Mouse (Mus musculus) frontal cortex, adult (tissue): ENCODE data around the gene Onecut1.

ENCODE experiments used
- ATAC-seq: cut with Nextera tagmentation; 2 replicates; pipeline ENCODE4 v1.9.2; 2017; ENCODE audit warnings: mild to moderate bottlenecking, moderate library complexity, mixed read lengths; ENCODE audit not compliant: low TSS enrichment

Onecut1 gene

DNA sequence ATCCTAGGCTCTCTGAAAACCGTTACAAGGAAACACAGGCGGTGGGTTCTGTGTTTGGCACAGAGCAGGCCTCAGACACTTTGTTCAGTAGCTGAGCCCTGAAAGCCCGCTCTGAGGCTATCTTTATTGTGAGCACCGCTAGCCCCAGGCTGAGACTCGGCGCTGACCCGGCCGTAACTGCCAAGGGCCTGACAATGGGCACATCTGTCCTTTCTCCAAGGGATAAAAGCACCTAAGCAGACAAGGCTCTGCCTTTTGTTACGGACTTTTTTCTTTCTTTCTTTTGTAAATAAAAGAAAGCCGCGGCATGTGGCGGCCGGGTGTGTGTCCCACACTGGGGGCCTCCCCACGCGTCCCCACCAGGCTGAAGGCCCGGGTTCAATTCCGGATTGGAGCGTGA is 1.3 kb upstream of the Onecut1 start:
- no peak for ATAC-seq

DNA sequence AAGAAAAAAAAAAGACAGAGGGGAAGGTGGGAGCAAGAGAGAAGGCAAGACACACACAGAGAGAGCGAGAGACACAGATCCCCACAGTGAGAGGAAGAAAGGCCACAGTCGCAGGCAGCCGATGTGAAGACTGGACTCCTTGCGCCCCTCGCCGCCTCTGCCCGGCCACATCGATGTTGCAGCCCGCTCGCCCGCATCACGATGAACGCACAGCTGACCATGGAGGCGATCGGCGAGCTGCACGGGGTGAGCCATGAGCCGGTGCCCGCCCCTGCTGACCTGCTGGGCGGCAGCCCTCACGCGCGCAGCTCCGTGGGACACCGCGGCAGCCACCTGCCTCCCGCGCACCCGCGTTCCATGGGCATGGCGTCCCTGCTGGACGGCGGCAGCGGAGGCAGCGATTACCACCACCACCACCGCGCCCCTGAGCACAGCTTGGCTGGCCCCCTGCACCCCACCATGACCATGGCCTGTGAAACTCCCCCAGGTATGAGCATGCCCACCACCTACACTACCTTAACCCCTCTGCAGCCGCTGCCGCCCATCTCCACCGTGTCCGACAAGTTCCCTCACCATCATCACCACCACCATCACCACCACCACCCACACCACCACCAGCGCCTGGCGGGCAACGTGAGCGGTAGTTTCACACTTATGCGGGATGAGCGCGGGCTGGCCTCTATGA is 517 bp downstream of the Onecut1 start:
- no peak for ATAC-seq

GRCm38 (mm10) chr9:74862783-74863654 is 1.3 kb downstream of the Onecut1 start:
- ATAC-seq = no peak

- ATAC-seq = no peak
These were observed 2.1 kb downstream of the Onecut1 start for GRCm38 (mm10) chr9:74863655-74864443.

DNA sequence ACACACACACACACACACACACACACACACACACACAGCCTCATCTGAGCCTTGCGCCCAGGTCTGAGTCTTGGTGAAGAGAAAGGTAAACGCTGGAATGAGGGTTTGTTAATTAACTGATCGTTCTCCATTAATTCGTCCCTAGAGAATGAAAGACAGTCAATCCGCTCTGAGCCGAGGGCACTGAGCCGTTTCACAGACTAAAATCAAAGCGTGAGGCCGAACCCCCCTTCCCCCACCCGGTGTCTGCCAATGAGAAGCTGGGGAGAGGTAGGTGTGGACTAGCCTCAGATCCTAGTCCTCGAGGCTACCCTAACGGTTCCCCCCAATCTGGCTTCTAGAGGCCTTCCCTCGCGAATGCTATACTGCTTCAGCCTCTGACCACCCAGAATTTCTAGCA is 2.8 kb downstream of the Onecut1 start:
- no peak for ATAC-seq

- no peak for ATAC-seq
These were observed 5.0 kb downstream of the Onecut1 start for GRCm38 (mm10) chr9:74866596-74867313.

DNA sequence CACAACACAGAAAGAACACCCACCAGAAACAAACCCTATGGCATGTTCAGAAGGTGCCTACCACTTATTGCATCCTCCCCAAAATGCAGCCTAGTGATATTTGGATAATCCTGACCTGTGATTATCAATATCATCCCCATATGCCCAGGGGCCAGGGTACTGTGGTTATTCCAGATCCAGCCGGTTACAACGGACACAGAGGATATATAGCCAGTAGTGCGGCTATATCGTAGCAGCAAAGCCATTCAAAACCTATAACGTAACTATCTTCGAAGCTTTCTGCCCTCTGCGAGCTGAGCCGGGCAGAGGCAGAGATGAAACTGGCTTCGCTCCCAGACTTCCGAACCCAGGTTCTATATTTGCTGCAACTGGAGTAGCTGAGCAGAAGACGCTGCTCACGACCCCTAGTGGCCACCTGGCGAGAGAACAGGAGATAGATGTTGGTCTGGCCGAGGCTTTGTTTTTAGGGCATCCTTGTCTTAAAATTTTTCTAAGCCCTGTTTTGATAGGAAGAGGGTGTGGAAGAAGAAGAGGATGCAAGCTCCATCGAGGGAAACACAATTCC is 6.0 kb downstream of the Onecut1 start:
- ATAC-seq = peak; percentile 91

DNA sequence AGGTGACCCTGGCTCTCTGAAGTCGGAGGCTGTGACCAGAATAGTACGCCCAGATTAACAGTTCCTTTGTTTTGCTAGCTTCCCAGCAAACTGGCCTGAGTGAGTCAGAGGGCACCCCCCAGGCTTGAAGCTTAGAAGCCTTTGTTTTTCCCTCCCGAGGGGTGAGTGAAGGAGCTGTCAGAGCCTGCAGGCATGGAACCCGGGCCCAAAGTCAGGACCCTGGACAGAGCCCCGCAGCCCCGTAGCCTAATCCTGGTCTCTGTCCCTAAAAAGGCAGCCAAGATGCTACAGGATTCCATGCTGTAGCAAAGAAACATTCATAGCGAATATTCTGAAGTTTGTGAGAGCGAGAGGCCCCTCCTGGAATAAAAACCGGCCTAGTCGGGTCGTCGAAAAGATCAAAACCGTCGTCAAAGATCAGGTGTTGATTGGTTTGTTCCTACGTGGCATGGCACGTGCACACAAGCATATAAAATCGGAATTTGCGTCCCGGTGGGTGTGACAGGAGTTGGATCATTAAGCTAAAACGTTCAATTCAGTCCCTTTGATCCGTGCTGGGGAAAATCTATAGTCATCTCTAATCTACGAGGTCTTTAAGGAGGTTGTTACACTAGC is 6.7 kb downstream of the Onecut1 start:
- ATAC-seq = no peak

DNA sequence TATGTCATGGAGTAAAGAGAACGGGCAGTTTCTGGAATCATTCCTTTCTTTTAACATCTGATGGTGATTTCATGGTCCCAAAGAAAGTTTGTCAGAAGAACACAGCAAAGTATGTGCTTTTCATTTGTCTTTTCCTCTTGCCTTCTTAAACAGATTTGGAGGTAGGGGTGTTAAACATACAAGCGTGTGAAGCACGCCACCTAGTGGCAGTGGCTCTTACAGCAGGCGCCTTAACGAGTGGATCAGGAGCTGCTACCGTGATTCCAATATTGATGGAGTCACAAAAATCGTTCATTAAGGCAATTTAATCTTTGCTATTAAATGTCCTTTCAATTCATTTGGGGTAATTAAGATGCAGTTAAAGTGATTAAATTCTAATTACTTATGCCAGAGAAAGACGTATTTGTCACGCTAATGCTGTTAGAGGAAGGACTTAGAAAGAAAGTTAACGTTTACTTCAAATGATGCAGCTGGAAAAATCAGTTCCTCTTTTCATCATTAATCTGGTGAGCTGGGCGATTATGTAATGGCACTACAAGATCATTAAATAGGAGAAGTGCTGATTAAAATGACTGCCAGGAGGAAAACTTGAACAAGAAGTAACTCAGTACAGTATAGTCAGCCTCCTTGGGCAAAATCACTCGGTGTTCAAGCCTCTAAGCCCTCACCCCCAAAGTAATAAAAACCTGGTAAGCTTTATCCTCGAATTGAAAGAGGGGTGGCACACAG is 9.4 kb downstream of the Onecut1 start:
- ATAC-seq = peak; percentile 79

DNA sequence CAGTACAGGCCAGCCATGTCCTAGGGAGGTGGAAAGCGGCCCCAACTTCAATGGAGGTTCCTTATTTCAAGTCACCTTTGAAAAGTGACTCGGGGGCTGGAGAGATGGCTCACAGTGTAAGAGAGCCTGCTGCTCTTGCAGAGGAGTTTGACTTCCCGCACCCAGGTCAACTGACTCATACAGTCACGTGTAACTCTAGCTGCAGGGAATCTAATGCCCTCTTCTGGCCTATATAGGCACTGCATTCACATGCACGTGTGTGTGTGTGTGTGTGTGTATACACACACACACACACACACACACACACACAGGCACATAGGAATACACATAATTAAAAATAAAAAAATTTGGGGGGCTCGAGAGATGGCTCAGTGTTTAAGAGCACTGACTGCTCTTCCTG is 14.6 kb downstream of the Onecut1 start:
- no peak for ATAC-seq

DNA sequence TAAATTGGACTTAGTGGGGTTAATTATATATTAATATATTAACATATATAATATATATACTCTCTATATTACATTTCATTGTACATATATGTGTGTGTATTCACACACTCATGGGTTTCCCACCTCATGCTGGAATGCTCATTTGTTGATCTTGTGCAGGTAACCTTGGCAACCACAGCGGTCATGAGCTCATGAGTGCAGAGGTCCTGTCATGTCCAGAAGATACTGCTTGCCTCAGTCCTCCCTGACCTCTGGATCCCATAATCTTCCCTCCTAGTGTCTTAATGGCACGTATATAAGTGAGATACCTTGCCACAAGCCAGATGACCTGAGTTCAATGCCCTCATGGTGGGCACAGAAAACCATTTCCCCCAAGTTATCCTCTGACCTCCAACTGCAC is 16.0 kb downstream of the Onecut1 start:
- ATAC-seq = no peak

- no peak for ATAC-seq
These were observed 26.1 kb downstream of the Onecut1 start for GRCm38 (mm10) chr9:74887866-74888265.

DNA sequence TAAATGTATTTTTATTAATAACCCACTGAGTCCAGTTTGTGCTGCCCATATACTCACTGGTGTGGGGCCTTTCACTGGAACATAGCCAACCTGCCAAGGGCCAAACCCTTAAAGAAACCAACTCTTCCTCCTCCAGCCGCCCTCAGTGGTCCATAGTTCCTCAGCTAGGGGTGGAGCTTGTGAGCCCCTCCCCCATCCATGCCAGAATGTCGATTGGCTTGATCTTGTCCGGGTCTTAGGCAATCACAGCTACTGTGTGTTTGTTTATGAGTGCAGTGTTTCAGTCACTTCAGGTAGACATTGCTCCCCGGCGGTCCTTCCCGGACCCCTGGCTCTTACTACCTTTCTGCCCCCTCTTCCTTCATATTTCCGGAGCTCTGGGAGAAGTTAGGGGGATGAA is 35.0 kb downstream of the Onecut1 start:
- no peak for ATAC-seq

- no peak for ATAC-seq
These were observed 35.8 kb downstream of the Onecut1 start for GRCm38 (mm10) chr9:74897375-74897982.

DNA sequence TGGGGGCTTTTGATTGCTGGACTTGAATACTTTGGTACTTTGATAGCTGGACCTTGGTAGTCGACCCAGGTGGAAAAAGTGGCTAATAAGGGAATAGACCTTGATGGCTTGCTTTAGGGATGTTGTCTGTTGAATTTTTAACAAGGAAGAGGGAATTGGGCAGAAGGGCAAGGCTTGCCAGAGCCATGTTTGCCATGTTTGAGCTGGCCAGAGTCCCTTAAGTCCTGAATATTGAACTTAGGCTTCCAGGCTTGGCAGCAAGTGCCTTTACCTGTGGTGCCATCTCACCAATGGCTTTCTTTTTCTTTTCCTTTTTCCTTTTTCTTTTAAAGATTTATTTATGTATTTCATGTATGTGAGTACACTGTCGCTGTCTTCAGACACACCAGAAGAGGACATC is 38.4 kb downstream of the Onecut1 start:
- no peak for ATAC-seq

DNA sequence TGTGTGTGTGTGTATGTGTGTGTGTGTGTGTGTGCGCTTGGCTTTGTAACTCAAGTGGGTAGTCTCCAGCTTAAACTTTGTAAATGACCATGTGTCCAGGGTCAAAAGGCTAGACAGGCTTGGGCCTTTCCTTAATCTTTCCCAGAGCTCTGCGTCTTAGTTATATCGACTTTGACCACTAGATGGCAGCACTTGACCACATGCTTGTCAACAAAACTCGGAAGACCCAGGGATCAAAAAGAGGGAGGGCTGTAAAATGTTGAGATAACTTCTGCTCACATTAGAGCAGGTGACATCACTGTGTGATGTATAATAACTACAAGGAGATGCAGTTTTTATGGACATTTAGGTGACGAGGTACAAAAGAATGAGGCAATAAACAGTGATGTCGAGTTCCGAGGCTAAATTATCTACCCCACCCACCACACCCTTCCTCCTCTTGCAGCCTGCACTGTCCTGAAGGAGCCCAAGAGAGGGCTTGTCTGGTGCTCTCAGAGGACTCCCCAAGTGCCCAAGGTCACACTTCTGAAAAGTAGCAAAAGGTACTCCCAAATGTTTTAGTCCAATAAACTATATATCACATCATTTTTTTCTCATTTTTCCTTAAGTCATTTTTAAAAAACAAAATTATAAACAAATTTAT is 43.3 kb downstream of the Onecut1 start:
- peak; percentile 77 for ATAC-seq

DNA sequence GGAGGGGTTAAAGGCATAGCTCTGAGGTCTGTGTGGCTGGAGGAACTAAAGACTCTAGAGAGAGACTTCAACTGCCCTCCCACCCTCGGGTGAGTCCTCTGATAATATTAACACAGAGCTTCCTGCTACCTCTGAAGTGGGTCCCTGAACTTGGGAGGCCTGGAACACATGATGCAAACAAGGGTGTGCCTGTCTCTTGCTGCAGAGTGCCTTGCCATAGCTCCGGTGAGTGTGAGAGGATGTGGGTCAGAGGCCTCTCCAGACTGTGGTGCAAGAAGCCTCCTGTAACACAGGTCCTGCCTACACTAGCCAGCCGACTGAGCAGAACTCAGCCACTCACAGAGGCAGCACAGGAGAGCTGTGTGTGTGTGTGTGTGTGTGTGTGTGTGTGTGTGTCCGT is 45.2 kb downstream of the Onecut1 start:
- no peak for ATAC-seq

DNA sequence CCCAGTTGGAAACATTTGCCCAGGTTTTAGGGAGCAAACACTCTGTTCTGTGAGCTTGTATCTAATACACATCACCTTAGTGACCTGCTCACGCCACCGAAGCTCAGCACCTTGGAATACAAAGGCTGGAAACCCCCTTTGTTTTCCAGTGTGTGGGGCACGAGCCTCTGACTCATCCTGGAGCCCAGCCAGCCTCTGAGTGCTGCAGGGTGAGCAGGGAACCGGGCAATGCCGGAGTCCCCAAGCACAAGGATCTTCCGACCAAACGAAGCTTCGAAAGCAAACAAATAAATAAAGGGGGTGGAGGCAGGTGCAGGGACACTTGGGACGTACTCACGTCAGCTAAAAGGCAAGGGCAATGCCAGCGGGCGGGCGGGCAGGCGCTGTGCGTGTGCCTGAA is 47.5 kb downstream of the Onecut1 start:
- no peak for ATAC-seq

DNA sequence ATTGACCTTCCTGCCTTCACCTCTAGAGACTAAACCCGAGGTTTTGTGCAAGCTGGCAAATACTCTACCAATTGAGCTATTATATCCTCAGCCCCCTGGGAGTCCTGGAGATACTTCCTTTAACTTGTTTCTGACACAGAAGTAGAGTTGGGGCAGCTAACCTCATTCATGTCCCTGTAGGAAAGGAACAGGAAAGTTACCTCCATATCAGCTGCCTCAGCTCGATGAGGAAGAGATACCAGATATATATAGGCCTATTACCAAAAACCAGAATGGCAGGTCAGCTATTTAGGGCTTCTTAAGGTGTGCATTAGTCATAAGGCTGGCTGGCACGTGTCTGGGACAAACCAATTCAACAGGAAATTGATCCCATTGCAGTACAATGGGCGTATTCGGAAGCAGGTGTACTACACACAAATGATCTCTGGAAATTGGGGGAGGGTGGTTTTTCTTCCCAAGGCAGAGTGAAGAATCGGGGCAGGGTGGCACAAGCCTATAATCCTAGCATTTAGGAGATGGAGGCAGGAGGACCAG is 48.6 kb downstream of the Onecut1 start:
- no peak for ATAC-seq
